Mouse (Mus musculus) CH12.LX (cell line): ENCODE measurements around the gene Slc9b1. TPM values are rescaled to one million over a fixed set of nuclear protein-coding genes. Genes with fewer than 3 reads are reported as not detected.

Experiments used
- DNase-seq: peaks from one replicate; pipeline ENCODE4 v3.0.0-alpha.2; 2013; ENCODE audit errors: extremely low read depth
- H3K27ac ChIP-seq: 2 replicates; pipeline ENCODE4 v1.5.1; 2012; ENCODE audit warnings: low read depth, mild to moderate bottlenecking, control low read depth, moderate library complexity; ENCODE audit not compliant: insufficient read depth
- H3K27me3 ChIP-seq: replicated peaks from 2 replicates; pipeline ENCODE3; 2012; ENCODE audit warnings: inconsistent platforms
- H3K36me3 ChIP-seq, 2 experiments: replicated peaks in 1 of 2; 2 replicates each; pipeline versions ENCODE3 to v1.6.1; 2012; ENCODE audit warnings: inconsistent platforms in 1 of 2, low read length in 1 of 2, mild to moderate bottlenecking in 1 of 2, mixed read lengths in 1 of 2, moderate library complexity in 1 of 2; ENCODE audit not compliant: control insufficient read depth in 1 of 2, insufficient read depth in 1 of 2
- H3K4me1 ChIP-seq, 2 experiments: 2 replicates each; pipeline ENCODE4 v1.6.1; 2012; ENCODE audit warnings: inconsistent platforms in 1 of 2, moderate library complexity in 1 of 2; ENCODE audit not compliant: insufficient read depth in 2 of 2, control insufficient read depth in 1 of 2
- H3K4me2 ChIP-seq: 2 replicates; pipeline ENCODE4 v1.6.1; 2012; ENCODE audit warnings: low read depth, mild to moderate bottlenecking, control low read depth; ENCODE audit not compliant: poor library complexity, insufficient read depth, severe bottlenecking
- H3K4me3 ChIP-seq, 3 experiments: fragments of 150-350 bp in 1 of 3; sonication (generic) in 1 of 3; replicated peaks in 1 of 3; 2 replicates each; pipeline versions ENCODE3 to v1.5.1; 2011 to 2012; ENCODE audit warnings: low read depth in 2 of 3, low read length in 2 of 3, mild to moderate bottlenecking in 2 of 3, moderate library complexity in 2 of 3, control low read depth in 1 of 3, improper control_type of control experiment in 1 of 3, inconsistent platforms in 1 of 3, mixed read lengths in 1 of 3; ENCODE audit not compliant: poor library complexity in 1 of 3
- H3K79me2 ChIP-seq: replicated peaks from 2 replicates; pipeline ENCODE4 v1.6.1; 2012; ENCODE audit warnings: mild to moderate bottlenecking, moderate library complexity; ENCODE audit not compliant: control insufficient read depth, poor library complexity, insufficient read depth, severe bottlenecking; ENCODE audit errors: extremely low read depth
- H3K9ac ChIP-seq: 2 replicates; pipeline ENCODE4 v1.6.1; 2012; ENCODE audit warnings: low read depth, mild to moderate bottlenecking, control low read depth, moderate library complexity; ENCODE audit not compliant: insufficient read depth
- H3K9me3 ChIP-seq: replicated peaks from 2 replicates; pipeline ENCODE3; 2012; ENCODE audit warnings: low read length, inconsistent platforms, mixed read lengths
- BHLHE40 ChIP-seq: IDR thresholded peaks from 2 replicates; pipeline ENCODE4 v1.6.1; 2011; ENCODE audit warnings: mild to moderate bottlenecking, low read depth, low read length, improper control_type of control experiment
- CHD1 ChIP-seq: IDR thresholded peaks from 2 replicates; pipeline ENCODE4 v1.6.1; 2012; ENCODE audit warnings: low read depth, low read length, improper control_type of control experiment, inconsistent platforms
- CHD2 ChIP-seq: IDR thresholded peaks from 2 replicates; pipeline ENCODE4 v1.6.1; 2011; ENCODE audit warnings: low read length, improper control_type of control experiment
- CTCF ChIP-seq, 2 experiments: IDR thresholded peaks in 1 of 2; conservative IDR thresholded peaks in 1 of 2; 2 replicates each; pipeline ENCODE4 v1.5.1; 2011 to 2012; ENCODE audit warnings: low read depth in 2 of 2, low read length in 2 of 2, improper control_type of control experiment in 1 of 2, inconsistent platforms in 1 of 2, mild to moderate bottlenecking in 1 of 2, moderate library complexity in 1 of 2
- ELF1 ChIP-seq: IDR thresholded peaks from 2 replicates; pipeline ENCODE4 v1.6.1; 2014; ENCODE audit warnings: low read depth, mild to moderate bottlenecking, inconsistent platforms, low read length, improper control_type of control experiment
- EP300 ChIP-seq: IDR thresholded peaks from 2 replicates; pipeline ENCODE4 v1.6.1; 2011; ENCODE audit warnings: low read length, improper control_type of control experiment
- ETS1 ChIP-seq: conservative IDR thresholded peaks from 2 replicates; pipeline ENCODE4 v1.6.1; 2012; ENCODE audit warnings: low read depth, mild to moderate bottlenecking, inconsistent platforms, low read length, improper control_type of control experiment, moderate library complexity
- HCFC1 ChIP-seq: IDR thresholded peaks from 2 replicates; pipeline ENCODE4 v1.6.1; 2012; ENCODE audit warnings: low read depth, mild to moderate bottlenecking, inconsistent platforms, low read length, improper control_type of control experiment
- IRF4 ChIP-seq: IDR thresholded peaks from 2 replicates; pipeline ENCODE4 v1.6.1; 2014; ENCODE audit warnings: low read depth, mild to moderate bottlenecking, inconsistent platforms, low read length, improper control_type of control experiment
- JUN ChIP-seq: IDR thresholded peaks from 2 replicates; pipeline ENCODE4 v1.6.1; 2011; ENCODE audit warnings: low read depth, mild to moderate bottlenecking, low read length, improper control_type of control experiment, moderate library complexity; ENCODE audit not compliant: insufficient read depth
- JUND ChIP-seq: conservative IDR thresholded peaks from 2 replicates; pipeline ENCODE4 v1.6.1; 2011; ENCODE audit warnings: low read depth, low read length, improper control_type of control experiment
- KAT2A ChIP-seq: IDR thresholded peaks from 2 replicates; pipeline ENCODE4 v1.6.1; 2012; ENCODE audit warnings: low read length, improper control_type of control experiment, inconsistent platforms; ENCODE audit not compliant: insufficient replicate concordance
- MAFK ChIP-seq: IDR thresholded peaks from 2 replicates; pipeline ENCODE4 v1.6.1; 2011; ENCODE audit warnings: low read length, improper control_type of control experiment; ENCODE audit not compliant: insufficient replicate concordance
- MAX ChIP-seq: IDR thresholded peaks from 2 replicates; pipeline ENCODE4 v1.6.1; 2011; ENCODE audit warnings: low read length, improper control_type of control experiment
- MAZ ChIP-seq: IDR thresholded peaks from 2 replicates; pipeline ENCODE4 v1.6.1; 2012; ENCODE audit warnings: low read depth, mild to moderate bottlenecking, inconsistent platforms, low read length, improper control_type of control experiment, moderate library complexity
- MEF2A ChIP-seq: IDR thresholded peaks from 2 replicates; pipeline ENCODE4 v1.6.1; 2014; ENCODE audit warnings: low read depth, mild to moderate bottlenecking, inconsistent platforms, low read length, improper control_type of control experiment, borderline replicate concordance
- MXI1 ChIP-seq: IDR thresholded peaks from 2 replicates; pipeline ENCODE4 v1.6.1; 2011; ENCODE audit warnings: mild to moderate bottlenecking, low read depth, low read length, improper control_type of control experiment
- NELFE ChIP-seq: IDR thresholded peaks from 2 replicates; pipeline ENCODE4 v1.6.1; 2011; ENCODE audit warnings: low read depth, low read length, improper control_type of control experiment
- NRF1 ChIP-seq: IDR thresholded peaks from 2 replicates; pipeline ENCODE4 v1.6.1; 2014; ENCODE audit warnings: low read depth, mild to moderate bottlenecking, inconsistent platforms, low read length, improper control_type of control experiment, moderate library complexity
- PAX5 ChIP-seq: IDR thresholded peaks from 2 replicates; pipeline ENCODE4 v1.6.1; 2012; ENCODE audit warnings: low read length, inconsistent platforms, mixed read lengths
- POLR2A ChIP-seq: IDR thresholded peaks from 2 replicates; pipeline ENCODE4 v1.6.1; 2011; ENCODE audit warnings: low read depth, mild to moderate bottlenecking, improper control_type of control experiment, low read length
- RAD21 ChIP-seq: IDR thresholded peaks from 2 replicates; pipeline ENCODE4 v1.6.1; 2011; ENCODE audit warnings: low read depth, mild to moderate bottlenecking, low read length, improper control_type of control experiment, moderate library complexity
- RCOR1 ChIP-seq: conservative IDR thresholded peaks from 2 replicates; pipeline ENCODE4 v1.6.1; 2012; ENCODE audit warnings: low read depth, mild to moderate bottlenecking, inconsistent platforms, low read length, improper control_type of control experiment
- SIN3A ChIP-seq: IDR thresholded peaks from 2 replicates; pipeline ENCODE4 v1.6.1; 2012; ENCODE audit warnings: low read length, improper control_type of control experiment, inconsistent platforms
- SMC3 ChIP-seq: IDR thresholded peaks from 2 replicates; pipeline ENCODE4 v1.6.1; 2011; ENCODE audit warnings: low read depth, low read length, improper control_type of control experiment
- TBP ChIP-seq: conservative IDR thresholded peaks from 2 replicates; pipeline ENCODE4 v1.6.1; 2011; ENCODE audit warnings: low read depth, low read length, improper control_type of control experiment
- TCF12 ChIP-seq: IDR thresholded peaks from 2 replicates; pipeline ENCODE4 v1.6.1; 2014; ENCODE audit warnings: low read depth, mild to moderate bottlenecking, inconsistent platforms, low read length, improper control_type of control experiment
- UBTF ChIP-seq: IDR thresholded peaks from 2 replicates; pipeline ENCODE4 v1.6.1; 2012; ENCODE audit warnings: low read depth, mild to moderate bottlenecking, inconsistent platforms, low read length, improper control_type of control experiment, moderate library complexity
- USF1 ChIP-seq: IDR thresholded peaks from 2 replicates; pipeline ENCODE4 v1.6.1; 2014; ENCODE audit warnings: low read depth, mild to moderate bottlenecking, inconsistent platforms, low read length, improper control_type of control experiment
- USF2 ChIP-seq: conservative IDR thresholded peaks from 2 replicates; pipeline ENCODE4 v1.6.1; 2011; ENCODE audit warnings: low read depth, low read length, improper control_type of control experiment
- ZC3H11A ChIP-seq: IDR thresholded peaks from 2 replicates; pipeline ENCODE4 v1.6.1; 2012; ENCODE audit warnings: low read depth, mild to moderate bottlenecking, inconsistent platforms, low read length, improper control_type of control experiment
- ZKSCAN1 ChIP-seq: IDR thresholded peaks from 2 replicates; pipeline ENCODE4 v1.6.1; 2012; ENCODE audit warnings: low read depth, inconsistent platforms, low read length, improper control_type of control experiment, borderline replicate concordance
- ZMIZ1 ChIP-seq: IDR thresholded peaks from 2 replicates; pipeline ENCODE4 v1.6.1; 2012; ENCODE audit warnings: low read depth, mild to moderate bottlenecking, inconsistent platforms, low read length, improper control_type of control experiment
- ZNF384 ChIP-seq: IDR thresholded peaks from 2 replicates; pipeline ENCODE4 v1.6.1; 2012; ENCODE audit warnings: low read depth, low read length, improper control_type of control experiment, inconsistent platforms
- dilution Hi-C: fragments of 300-500 bp; cut with MboI; formaldehyde crosslinking; loops from 2 replicates; pipeline ENCODE4 v1.14.3; 2020; ENCODE audit warnings: low sequenced_read_pairs; ENCODE audit not compliant: extremely low pct_unique_long_range_greater_than_20kb, extremely low pct_ligation_motif_present
- in situ Hi-C: fragments of 300-500 bp; cut with MboI; formaldehyde crosslinking; loops from 3 replicates; pipeline ENCODE4 v1.14.3; 2019; ENCODE audit warnings: low sequenced_read_pairs, low pct_ligation_motif_present, low pct_unique_long_range_greater_than_20kb, mixed read lengths
- polyA plus RNA-seq: library from polyadenylated mRNA; unstranded; fragments of >175 nt; gene quantifications from 2 replicates; pipeline ENCODE4 v1.2.1, GENCODE M21; 2012; ENCODE audit warnings: low read depth; ENCODE audit not compliant: insufficient read length
- total RNA-seq, 2 experiments: library from RNA; depleted of rRNA; stranded (reverse); fragments of 300-350 nt in 1 of 2; fragments of >200 nt in 1 of 2; gene quantifications; 2 replicates each; pipeline ENCODE4 v1.2.3; 2012 to 2014

Gene Slc9b1
- total and polyA plus RNA-seq, 3 experiments = 1.9 to 3.1 (median 2.7) TPM

DNA sequence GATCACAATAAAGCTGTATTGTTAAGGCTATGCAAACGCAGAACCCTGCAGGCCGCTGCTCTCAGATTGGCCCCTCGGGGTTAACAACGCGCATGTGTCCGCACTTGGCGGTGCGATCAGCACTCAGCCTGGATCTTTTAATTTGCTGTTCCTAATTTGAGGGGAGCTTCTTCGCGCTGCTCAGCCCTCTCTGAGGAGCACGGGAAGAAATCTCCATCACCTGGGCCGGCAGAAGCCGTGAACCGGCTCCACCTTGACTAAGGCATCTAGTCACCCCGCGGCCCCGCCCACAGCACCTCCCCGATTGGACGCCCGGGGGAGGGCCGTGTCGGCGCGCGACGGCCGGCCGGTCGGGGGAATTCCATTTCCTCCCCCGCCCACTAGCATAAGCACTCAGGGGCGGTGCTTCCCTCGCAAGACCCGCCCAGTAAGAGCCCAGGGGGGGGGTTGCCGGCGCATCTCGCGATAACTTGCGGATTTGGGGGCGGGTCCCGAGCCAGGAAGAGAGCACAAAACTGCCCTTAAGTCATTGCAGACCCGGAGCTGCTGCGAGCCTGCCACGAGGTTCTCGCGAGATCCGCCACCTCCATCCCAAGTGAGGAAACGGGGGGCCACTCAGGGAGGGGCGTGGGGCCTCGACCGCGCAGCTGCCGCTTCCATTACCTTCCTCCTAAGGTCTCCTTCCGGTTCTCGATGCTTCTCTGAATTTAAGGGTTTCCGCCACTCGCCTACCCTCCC lies 90.1 kb downstream of the Slc9b1 start, which contains the start of gene Ube2d3 (continued):
- no peak for TF ChIP-seq MAFK
- TF ChIP-seq BHLHE40 = no peak; the same call in 1 of the 2 replicates
- no peak for TF ChIP-seq JUND
- TF ChIP-seq ZC3H11A = no peak
- no peak for TF ChIP-seq CHD1
- TF ChIP-seq NELFE = peak; percentile 98
- peak; percentile 27; the same call in 1 of the 2 replicates for TF ChIP-seq IRF4
- no peak for TF ChIP-seq RAD21
- no peak for TF ChIP-seq SMC3
- no peak for TF ChIP-seq ZNF384
- peak; percentile 45 for TF ChIP-seq ETS1
- peak; percentile 99 for TF ChIP-seq POLR2A
- TF ChIP-seq USF1 = no peak
- peak; percentile 93 for TF ChIP-seq MXI1
- no peak for TF ChIP-seq PAX5
- no peak; the same call in 1 of the 2 replicates for TF ChIP-seq UBTF
- peak; percentile 97 for TF ChIP-seq ELF1
- peak; percentile 82 for TF ChIP-seq NRF1

DNA sequence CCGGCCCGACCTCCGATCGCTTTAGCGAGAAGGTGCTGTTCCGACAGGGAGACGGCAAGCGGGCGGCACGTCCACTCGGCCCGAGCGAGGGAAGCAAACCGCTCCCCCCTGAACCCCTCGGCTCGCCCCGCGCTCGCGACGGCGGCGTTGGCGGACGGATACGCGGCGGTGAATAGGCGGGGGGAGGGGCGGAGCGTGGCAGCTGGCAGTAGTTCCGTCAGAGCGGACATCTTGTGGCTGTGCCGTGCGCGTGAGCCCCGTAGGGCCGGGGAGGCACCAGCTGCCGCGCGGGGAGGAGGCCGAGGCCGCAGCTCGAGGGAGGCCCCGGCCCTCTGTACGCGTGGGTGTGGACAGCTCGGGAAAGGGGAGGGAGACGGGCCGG lies 90.7 kb downstream of the Slc9b1 start:
- Histone ChIP-seq H3K4me2 (no peak overlapping the region), H3K9me3 (no peaks in the 10 kb centered on the region), H3K27ac (peak overlapping the region; percentile 96), H3K36me3 (peaks cover 7 to 42% of the 10 kb centered on the region in 2 experiments), H3K9ac (peak overlapping the region; percentile 98), H3K4me1 (peaks cover 0 to 36% of the 10 kb centered on the region in 2 experiments; a peak in 2 of 4 replicates), H3K27me3 (no peaks in the 10 kb centered on the region), H3K79me2 (peaks cover 31% of the 10 kb centered on the region), H3K4me3 (peak overlapping the region; percentile 81 to 94 (median 83))
- peak; percentile 89 for DNase-seq
- dilution Hi-C loops (no loop called here), in situ Hi-C loops (no loop called here)
- TF ChIP-seq NELFE = peak; percentile 84; the same call in 1 of the 2 replicates
- no peak for TF ChIP-seq CHD2
- no peak; the same call in 1 of the 2 replicates for TF ChIP-seq MAX
- no peak for TF ChIP-seq CHD1
- no peak for TF ChIP-seq SMC3
- TF ChIP-seq JUND = no peak
- no peak for TF ChIP-seq HCFC1
- TF ChIP-seq MAFK = no peak
- no peak; the same call in 1 of the 2 replicates for TF ChIP-seq IRF4
- TF ChIP-seq MEF2A = no peak
- TF ChIP-seq ZKSCAN1 = no peak; the same call in 1 of the 2 replicates
- no peak for TF ChIP-seq PAX5
- no peak for TF ChIP-seq RCOR1
- no peak; the same call in none of the 2 replicates for TF ChIP-seq SIN3A
- TF ChIP-seq KAT2A = peak; percentile 89
- TF ChIP-seq USF1 = no peak
- no peak for TF ChIP-seq CTCF (conservative IDR thresholded peaks at IDR 0.05 in 1 of 2, IDR thresholded peaks at IDR 0.05 in 1 of 2; ENCODE audit: low read depth in 2 of 2, low read length in 2 of 2)
- peak; percentile 91; the same call in 1 of the 2 replicates for TF ChIP-seq ZMIZ1
- TF ChIP-seq ETS1 = peak; percentile 5; the same call in 1 of the 2 replicates
- no peak for TF ChIP-seq USF2
- peak; percentile 86 for TF ChIP-seq TCF12
- TF ChIP-seq TBP = no peak
- TF ChIP-seq POLR2A = peak; percentile 71
- no peak for TF ChIP-seq ZNF384
- no peak for TF ChIP-seq EP300
- no peak for TF ChIP-seq JUN
- no peak for TF ChIP-seq MAZ
- no peak for TF ChIP-seq ZC3H11A
- no peak for TF ChIP-seq ELF1
